Mouse (Mus musculus): Measurements from ENCODE around the gene Pxk. TPM values are rescaled to one million over a fixed set of nuclear protein-coding genes. Genes with fewer than 3 reads are reported as not detected.

Gene Pxk
- polyA plus RNA-seq, 1 experiment from 2014 or later: 85.0 TPM

- 94% methylated on average over 8 of the region's 8 CpGs for WGBS
These were observed 14.0 kb downstream of the Pxk start for GRCm38 (mm10) chr14:8112036-8112435.

GRCm38 (mm10) chr14:8113616-8114015, 15.6 kb downstream of the Pxk start:
- no peak overlapping the region for H3K27ac ChIP-seq (ENCODE audit: low read depth, low read length)
- H3K36me3 ChIP-seq (ENCODE audit: control insufficient read depth, insufficient read depth, low read length): no peaks in the 10 kb centered on the region
- H3K4me2 ChIP-seq (ENCODE audit: low read depth, low read length): no peak overlapping the region
- H3K9me3 ChIP-seq (ENCODE audit: control insufficient read depth, low read length): no peaks in the 10 kb centered on the region
- no peak overlapping the region for H3K4me3 ChIP-seq (ENCODE audit: low read depth, low read length)
- no peaks in the 10 kb centered on the region for H3K27me3 ChIP-seq (ENCODE audit: control insufficient read depth, insufficient read depth, low read length)
- ATAC-seq (ENCODE audit: low read depth): no peak
- no peak overlapping the region for H3K9ac ChIP-seq (replicated peaks; ENCODE audit: low read depth, low read length)
- no peaks in the 10 kb centered on the region for H3K4me1 ChIP-seq (ENCODE audit: control insufficient read depth, insufficient read depth, low read length)
- 94% methylated on average over 2 of the region's 2 CpGs for WGBS

More at GRCm38 (mm10) chr14:8112036-8112435, 14.0 kb downstream of the Pxk start:
- no peaks in the 10 kb centered on the region for H3K27me3 ChIP-seq (ENCODE audit: control insufficient read depth, insufficient read depth, low read length)
- H3K36me3 ChIP-seq (ENCODE audit: control insufficient read depth, insufficient read depth, low read length): no peaks in the 10 kb centered on the region
- H3K4me1 ChIP-seq (ENCODE audit: control insufficient read depth, insufficient read depth, low read length): no peaks in the 10 kb centered on the region
- H3K9ac ChIP-seq (replicated peaks; ENCODE audit: low read depth, low read length): no peak overlapping the region
- no peaks in the 10 kb centered on the region for H3K9me3 ChIP-seq (ENCODE audit: control insufficient read depth, low read length)
- no peak for ATAC-seq (ENCODE audit: low read depth)
- no peak overlapping the region for H3K27ac ChIP-seq (ENCODE audit: low read depth, low read length)
- no peak overlapping the region for H3K4me3 ChIP-seq (ENCODE audit: low read depth, low read length)
- H3K4me2 ChIP-seq (ENCODE audit: low read depth, low read length): no peak overlapping the region

GRCm38 (mm10) chr14:8114306-8114705, 16.3 kb downstream of the Pxk start:
- 67% methylated on average over 3 of the region's 3 CpGs for WGBS
- Histone ChIP-seq H3K27me3 (ENCODE audit: control insufficient read depth, insufficient read depth, low read length) (no peaks in the 10 kb centered on the region), H3K9me3 (ENCODE audit: control insufficient read depth, low read length) (no peaks in the 10 kb centered on the region), H3K9ac (replicated peaks; ENCODE audit: low read depth, low read length) (no peak overlapping the region), H3K27ac (ENCODE audit: low read depth, low read length) (no peak overlapping the region), H3K4me3 (ENCODE audit: low read depth, low read length) (no peak overlapping the region), H3K36me3 (ENCODE audit: control insufficient read depth, insufficient read depth, low read length) (no peaks in the 10 kb centered on the region), H3K4me2 (ENCODE audit: low read depth, low read length) (no peak overlapping the region), H3K4me1 (ENCODE audit: control insufficient read depth, insufficient read depth, low read length) (no peaks in the 10 kb centered on the region)
- ATAC-seq (ENCODE audit: low read depth): no peak

GRCm38 (mm10) chr14:8114756-8115155, 16.7 kb downstream of the Pxk start:
- H3K36me3 ChIP-seq (ENCODE audit: control insufficient read depth, insufficient read depth, low read length): no peaks in the 10 kb centered on the region
- no peak overlapping the region for H3K27ac ChIP-seq (ENCODE audit: low read depth, low read length)
- H3K4me1 ChIP-seq (ENCODE audit: control insufficient read depth, insufficient read depth, low read length): no peaks in the 10 kb centered on the region
- H3K27me3 ChIP-seq (ENCODE audit: control insufficient read depth, insufficient read depth, low read length): no peaks in the 10 kb centered on the region
- no peak for ATAC-seq (ENCODE audit: low read depth)
- WGBS: 77% methylated on average over 1 of the region's 1 CpGs
- no peaks in the 10 kb centered on the region for H3K9me3 ChIP-seq (ENCODE audit: control insufficient read depth, low read length)
- no peak overlapping the region for H3K9ac ChIP-seq (replicated peaks; ENCODE audit: low read depth, low read length)
- H3K4me3 ChIP-seq (ENCODE audit: low read depth, low read length): no peak overlapping the region
- no peak overlapping the region for H3K4me2 ChIP-seq (ENCODE audit: low read depth, low read length)

- H3K36me3 ChIP-seq (ENCODE audit: control insufficient read depth, insufficient read depth, low read length): no peaks in the 10 kb centered on the region
- no peak overlapping the region for H3K4me3 ChIP-seq (ENCODE audit: low read depth, low read length)
- H3K4me2 ChIP-seq (ENCODE audit: low read depth, low read length): no peak overlapping the region
- no peaks in the 10 kb centered on the region for H3K4me1 ChIP-seq (ENCODE audit: control insufficient read depth, insufficient read depth, low read length)
- WGBS: 80% methylated on average over 4 of the region's 4 CpGs
- no peak overlapping the region for H3K9ac ChIP-seq (replicated peaks; ENCODE audit: low read depth, low read length)
- ATAC-seq (ENCODE audit: low read depth): no peak
- H3K27ac ChIP-seq (ENCODE audit: low read depth, low read length): no peak overlapping the region
- H3K27me3 ChIP-seq (ENCODE audit: control insufficient read depth, insufficient read depth, low read length): no peaks in the 10 kb centered on the region
- H3K9me3 ChIP-seq (ENCODE audit: control insufficient read depth, low read length): no peaks in the 10 kb centered on the region
These were observed 17.8 kb downstream of the Pxk start for GRCm38 (mm10) chr14:8115772-8116171.

GRCm38 (mm10) chr14:8117371-8117770, 19.4 kb downstream of the Pxk start:
- no peaks in the 10 kb centered on the region for H3K9me3 ChIP-seq (ENCODE audit: control insufficient read depth, low read length)
- 0 out of 2 replicates have a peak, but pooled peaks cover 6% of the 10 kb centered on the region for H3K36me3 ChIP-seq (ENCODE audit: control insufficient read depth, insufficient read depth, low read length)
- no peak for ATAC-seq (ENCODE audit: low read depth)
- H3K9ac ChIP-seq (replicated peaks; ENCODE audit: low read depth, low read length): no peak overlapping the region
- H3K27ac ChIP-seq (ENCODE audit: low read depth, low read length): no peak overlapping the region
- H3K4me3 ChIP-seq (ENCODE audit: low read depth, low read length): no peak overlapping the region
- no peak overlapping the region for H3K4me2 ChIP-seq (ENCODE audit: low read depth, low read length)
- no peaks in the 10 kb centered on the region for H3K4me1 ChIP-seq (ENCODE audit: control insufficient read depth, insufficient read depth, low read length)
- H3K27me3 ChIP-seq (ENCODE audit: control insufficient read depth, insufficient read depth, low read length): no peaks in the 10 kb centered on the region
- WGBS: 87% methylated on average over 2 of the region's 2 CpGs

GRCm38 (mm10) chr14:8119454-8119853, 21.4 kb downstream of the Pxk start:
- Histone ChIP-seq H3K4me3 (ENCODE audit: low read depth, low read length) (no peak overlapping the region), H3K4me2 (ENCODE audit: low read depth, low read length) (no peak overlapping the region), H3K9me3 (ENCODE audit: control insufficient read depth, low read length) (no peaks in the 10 kb centered on the region), H3K36me3 (ENCODE audit: control insufficient read depth, insufficient read depth, low read length) (peaks cover 11% of the 10 kb centered on the region; the same call in 1 of the 2 replicates), H3K4me1 (ENCODE audit: control insufficient read depth, insufficient read depth, low read length) (no peaks in the 10 kb centered on the region), H3K27ac (ENCODE audit: low read depth, low read length) (no peak overlapping the region), H3K27me3 (ENCODE audit: control insufficient read depth, insufficient read depth, low read length) (no peaks in the 10 kb centered on the region), H3K9ac (replicated peaks; ENCODE audit: low read depth, low read length) (no peak overlapping the region)
- ATAC-seq (ENCODE audit: low read depth): no peak
- WGBS: 87% methylated on average over 5 of the region's 5 CpGs

- no peak overlapping the region for H3K4me2 ChIP-seq (ENCODE audit: low read depth, low read length)
These were observed 21.9 kb downstream of the Pxk start for GRCm38 (mm10) chr14:8119904-8120303.

GRCm38 (mm10) chr14:8123141-8123540, 25.1 kb downstream of the Pxk start:
- no peak overlapping the region for H3K9ac ChIP-seq (replicated peaks; ENCODE audit: low read depth, low read length)
- H3K4me2 ChIP-seq (ENCODE audit: low read depth, low read length): no peak overlapping the region
- no peaks in the 10 kb centered on the region for H3K9me3 ChIP-seq (ENCODE audit: control insufficient read depth, low read length)
- no peak overlapping the region for H3K27ac ChIP-seq (ENCODE audit: low read depth, low read length)
- H3K4me1 ChIP-seq (ENCODE audit: control insufficient read depth, insufficient read depth, low read length): no peaks in the 10 kb centered on the region
- 93% methylated on average over 7 of the region's 7 CpGs for WGBS
- no peak overlapping the region for H3K4me3 ChIP-seq (ENCODE audit: low read depth, low read length)
- H3K27me3 ChIP-seq (ENCODE audit: control insufficient read depth, insufficient read depth, low read length): no peaks in the 10 kb centered on the region
- ATAC-seq (ENCODE audit: low read depth): no peak
- H3K36me3 ChIP-seq (ENCODE audit: control insufficient read depth, insufficient read depth, low read length): peaks cover 11% of the 10 kb centered on the region; the same call in 1 of the 2 replicates

More at GRCm38 (mm10) chr14:8119904-8120303, 21.9 kb downstream of the Pxk start:
- 85% methylated on average over 3 of the region's 3 CpGs for WGBS
- ATAC-seq (ENCODE audit: low read depth): no peak
- no peak overlapping the region for H3K27ac ChIP-seq (ENCODE audit: low read depth, low read length)
- no peak overlapping the region for H3K9ac ChIP-seq (replicated peaks; ENCODE audit: low read depth, low read length)
- no peak overlapping the region for H3K4me3 ChIP-seq (ENCODE audit: low read depth, low read length)
- H3K27me3 ChIP-seq (ENCODE audit: control insufficient read depth, insufficient read depth, low read length): no peaks in the 10 kb centered on the region
- no peaks in the 10 kb centered on the region for H3K9me3 ChIP-seq (ENCODE audit: control insufficient read depth, low read length)
- no peaks in the 10 kb centered on the region for H3K4me1 ChIP-seq (ENCODE audit: control insufficient read depth, insufficient read depth, low read length)
- H3K36me3 ChIP-seq (ENCODE audit: control insufficient read depth, insufficient read depth, low read length): peaks cover 11% of the 10 kb centered on the region; the same call in 1 of the 2 replicates
